Mouse (Mus musculus): ENCODE data around the gene Nolc1.
"Not testable (repeated sequence)": the region's sequence is repeated elsewhere in the genome, so short reads cannot be mapped to it uniquely, and the experiment has no call there.

DNA sequence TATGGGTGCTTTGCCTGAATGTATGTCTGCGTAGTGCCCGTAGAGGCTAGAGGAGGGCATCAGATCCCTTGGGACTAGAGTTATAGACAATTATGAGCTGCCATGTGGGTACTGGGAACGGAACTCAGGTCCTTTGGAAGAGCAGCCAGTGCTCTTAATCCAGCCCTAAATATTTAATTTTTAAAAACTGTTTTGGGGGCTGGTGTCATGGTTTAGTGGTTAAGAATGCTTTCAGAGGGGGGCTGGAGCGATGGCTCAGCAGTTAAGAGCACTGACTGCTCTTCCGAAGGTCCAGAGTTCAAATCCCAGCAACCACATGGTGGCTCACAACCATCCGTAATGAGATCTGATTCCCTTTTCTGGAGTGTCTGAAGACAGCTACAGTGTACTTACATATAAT is 54.1 kb downstream of the Nolc1 start:
- not testable (repeated sequence) for TF ChIP-seq POLR2A (IDR thresholded peaks at IDR 0.05; ENCODE audit: insufficient read length, low read depth); SRF (IDR thresholded peaks at IDR 0.05; ENCODE audit: control insufficient read depth, insufficient read length, low read depth); POLR2AphosphoS2 (IDR thresholded peaks at IDR 0.05; ENCODE audit: insufficient read length, low read depth); USF1 (IDR thresholded peaks at IDR 0.05; ENCODE audit: low read depth); REST (IDR thresholded peaks at IDR 0.05; ENCODE audit: insufficient read depth, insufficient read length); TCF3 (IDR thresholded peaks at IDR 0.05; ENCODE audit: insufficient read length, low read depth); TCF12 (IDR thresholded peaks at IDR 0.05; ENCODE audit: insufficient read depth, poor library complexity, severe bottlenecking)
